Mouse (Mus musculus) frontal cortex, adult 2 months (tissue): ENCODE measurements at regions not wholly inside any gene's neighbourhood (a gene's known extent, or its start where the extent isn't known, plus 50 kb on each side); places are given as distances from the start of the nearest gene placed in this dataset.

ENCODE experiments used
- DNase-seq, 2 experiments: peaks; one replicate each; pipeline ENCODE4 v3.0.0; 2022; ENCODE audit warnings: low spot score in 1 of 2; ENCODE audit errors: extremely low spot score in 1 of 2

GRCm38 (mm10) chr3:157714023-157714422 lies 147.3 kb downstream of the Ptger3 start:
- no peak for DNase-seq

DNA sequence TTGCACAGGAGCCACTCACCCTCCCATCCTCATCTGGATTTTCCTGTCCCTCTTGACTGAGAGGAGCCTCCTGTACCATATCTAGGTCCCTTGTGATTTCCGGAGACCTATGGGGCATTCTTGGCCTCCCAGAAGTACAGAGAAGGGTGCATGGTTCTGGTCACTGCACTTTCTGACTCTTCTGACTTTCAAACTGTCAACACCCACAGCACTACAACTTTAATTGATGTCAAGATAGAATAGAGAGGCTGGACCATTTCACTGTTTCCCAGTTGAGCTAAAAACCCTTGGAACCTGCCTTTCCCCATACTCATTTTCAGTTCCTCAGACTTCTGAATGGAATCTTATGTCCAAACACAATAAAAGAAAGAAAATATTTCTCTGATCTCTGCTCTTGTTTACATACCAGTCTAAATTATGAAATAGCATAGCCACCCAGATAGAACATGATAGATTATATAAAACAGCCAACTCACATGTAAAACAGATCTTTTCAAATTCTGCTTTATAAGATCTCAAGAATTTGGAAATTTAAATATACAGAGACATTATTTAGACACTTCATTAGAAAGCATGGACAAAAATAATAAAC lies 144.2 kb downstream of the Ptger3 start:
- DNase-seq = no peak

DNA sequence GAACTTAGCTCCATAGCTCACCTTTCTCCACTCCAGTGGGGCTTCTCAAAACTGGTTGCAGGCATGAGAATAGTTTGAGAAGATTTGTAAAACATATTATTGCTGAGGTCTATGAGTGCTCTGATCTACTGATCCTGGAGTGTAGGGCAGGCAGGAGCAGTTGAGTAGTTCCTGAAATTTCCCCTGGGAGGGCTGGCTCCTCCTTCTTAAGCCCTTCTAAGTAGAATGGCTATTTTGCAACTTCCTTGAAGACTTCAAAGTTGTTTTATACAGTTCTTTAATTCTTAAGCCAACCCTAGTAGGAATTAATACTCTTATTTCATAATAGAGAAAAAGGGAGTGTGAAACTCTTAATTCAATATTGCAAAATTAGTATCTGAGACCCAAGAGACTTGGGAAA lies 133.3 kb downstream of the Ptger3 start:
- no peak for DNase-seq

DNA sequence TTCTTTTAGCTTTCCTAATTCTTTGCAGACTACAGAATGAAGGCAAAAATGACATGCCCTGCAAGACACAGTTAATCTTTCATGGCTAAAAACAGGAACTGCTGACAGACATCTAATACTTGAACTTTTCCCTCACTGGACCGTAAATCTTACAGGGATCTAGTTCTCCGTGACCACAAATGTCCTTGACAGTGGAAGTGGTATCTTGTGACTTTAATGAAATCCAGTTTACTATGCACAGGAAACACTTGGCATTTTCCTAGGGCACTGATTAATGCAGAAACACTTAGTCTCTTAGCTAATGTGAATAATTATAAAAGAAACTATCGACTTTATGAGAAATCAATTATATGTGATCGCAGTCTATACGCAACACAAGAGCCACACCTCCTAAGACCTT lies 131.8 kb downstream of the Ptger3 start:
- DNase-seq = no peak

GRCm38 (mm10) chr3:157695128-157696075 lies 128.7 kb downstream of the Ptger3 start:
- DNase-seq = no peak
